Mouse (Mus musculus): ENCODE data around the gene Gm20708. TPM values are rescaled to one million over a fixed set of nuclear protein-coding genes. Genes with fewer than 3 reads are reported as not detected.

The Gm20708 gene
- polyA plus RNA-seq, 1 experiment from 2014 or later = 0.78 TPM

GRCm38 (mm10) chr11:117857462-117857861, 48.0 kb downstream of the Gm20708 start:
- ATAC-seq (no peak), DNase-seq (ENCODE audit: low read depth, low spot score) (no peak)
- no peak for TF ChIP-seq CTCF (IDR thresholded peaks at IDR 0.05)
- POLR2A ChIA-PET = interaction anchor here (1.0 kb wide), 1 partner anchor 20 kb away, joined by 3 read pairs; no protein-coding TSS in a partner anchor
- in situ Hi-C loops (cut with MboI; ENCODE audit: low pct_unique_long_range_greater_than_20kb) = no loop called here
- CTCF ChIA-PET = no interaction called here
- H3K27me3 ChIP-seq = no peaks in the 10 kb centered on the region

GRCm38 (mm10) chr11:117858392-117858791, 48.9 kb downstream of the Gm20708 start:
- no peak for ATAC-seq
- in situ Hi-C loops (cut with MboI; ENCODE audit: low pct_unique_long_range_greater_than_20kb) = no loop called here

GRCm38 (mm10) chr11:117860601-117861000, 51.1 kb downstream of the Gm20708 start, which contains the start of gene Tmem235:
Gene Tmem235, plus strand, starts transcription at chr11:117860752.
- DNase-seq (ENCODE audit: low read depth, low spot score) (no peak), ATAC-seq (no peak)
- ChIA-PET POLR2A (interaction anchor here (1.0 kb wide), 1 partner anchor 35 kb away, joined by 3 read pairs; the partner anchor contains the start of genes Afmid and Tk1), CTCF (no interaction called here)
- H3K27me3 ChIP-seq = no peaks in the 10 kb centered on the region
- TF ChIP-seq CTCF (IDR thresholded peaks at IDR 0.05) = no peak
- in situ Hi-C loops (cut with MboI; ENCODE audit: low pct_unique_long_range_greater_than_20kb) = no loop called here

More at GRCm38 (mm10) chr11:117858392-117858791, 48.9 kb downstream of the Gm20708 start:
- ChIA-PET POLR2A (no interaction called here), CTCF (no interaction called here)
- no peak for DNase-seq (ENCODE audit: low read depth, low spot score)
- H3K27me3 ChIP-seq = no peaks in the 10 kb centered on the region
- no peak for TF ChIP-seq CTCF (IDR thresholded peaks at IDR 0.05)

GRCm38 (mm10) chr11:117863174-117863856, 53.8 kb downstream of the Gm20708 start:
- DNase-seq (ENCODE audit: low read depth, low spot score) (no peak), ATAC-seq (no peak)
- no peaks in the 10 kb centered on the region for H3K27me3 ChIP-seq
- CTCF ChIA-PET = no interaction called here
- in situ Hi-C loops (cut with MboI; ENCODE audit: low pct_unique_long_range_greater_than_20kb) = no loop called here
- no peak for TF ChIP-seq CTCF (IDR thresholded peaks at IDR 0.05)
- POLR2A ChIA-PET = no interaction called here

- TF ChIP-seq CTCF (IDR thresholded peaks at IDR 0.05) = no peak
- ChIA-PET POLR2A (no interaction called here), CTCF (interaction anchor here (0.8 to 1.7 kb wide), 4 partner anchors 10 to 239 kb away, joined by 3 to 4 read pairs (median 3); no protein-coding TSS in a partner anchor)
- in situ Hi-C loops (cut with MboI; ENCODE audit: low pct_unique_long_range_greater_than_20kb) = loop anchor here (5.0 kb wide), 1 partner anchor 352 kb away; no protein-coding TSS in a partner anchor
- H3K27me3 ChIP-seq = no peaks in the 10 kb centered on the region
- ATAC-seq (no peak), DNase-seq (ENCODE audit: low read depth, low spot score) (no peak)
These were observed 55.3 kb downstream of the Gm20708 start for GRCm38 (mm10) chr11:117864805-117865204.

GRCm38 (mm10) chr11:117865988-117866387, 56.5 kb downstream of the Gm20708 start:
- DNase-seq (ENCODE audit: low read depth, low spot score) (no peak), ATAC-seq (no peak)
- in situ Hi-C loops (cut with MboI; ENCODE audit: low pct_unique_long_range_greater_than_20kb) = loop anchor here (5.0 kb wide), 1 partner anchor 351 kb away; no protein-coding TSS in a partner anchor
- CTCF ChIA-PET = interaction anchor here (1.3 to 1.7 kb wide), 2 partner anchors 8 to 235 kb away, joined by 3 read pairs; no protein-coding TSS in a partner anchor
- no peak for TF ChIP-seq CTCF (IDR thresholded peaks at IDR 0.05)
- POLR2A ChIA-PET = no interaction called here
- no peaks in the 10 kb centered on the region for H3K27me3 ChIP-seq

GRCm38 (mm10) chr11:117870688-117871365, 61.4 kb downstream of the Gm20708 start:
- DNase-seq (ENCODE audit: low read depth, low spot score) (no peak), ATAC-seq (no peak)
- H3K27me3 ChIP-seq = no peaks in the 10 kb centered on the region
- CTCF ChIA-PET = interaction anchor here (0.7 to 1.5 kb wide), 7 partner anchors 10 to 233 kb away, joined by 3 to 5 read pairs (median 3); no protein-coding TSS in a partner anchor
- no peak for TF ChIP-seq CTCF (IDR thresholded peaks at IDR 0.05)
- POLR2A ChIA-PET = no interaction called here
- in situ Hi-C loops (cut with MboI; ENCODE audit: low pct_unique_long_range_greater_than_20kb) = loop anchor here (5.0 kb wide), 1 partner anchor 231 kb away; no protein-coding TSS in a partner anchor

- TF ChIP-seq CTCF (IDR thresholded peaks at IDR 0.05) = no peak
- in situ Hi-C loops (cut with MboI; ENCODE audit: low pct_unique_long_range_greater_than_20kb) = loop anchor here (5.0 kb wide), 1 partner anchor 231 kb away; no protein-coding TSS in a partner anchor
- no peak for DNase-seq (ENCODE audit: low read depth, low spot score)
- CTCF ChIA-PET = interaction anchor here (1.0 to 1.5 kb wide), 6 partner anchors 10 to 232 kb away, joined by 3 to 5 read pairs (median 3); partner anchors contain the start of gene Socs3
- H3K27me3 ChIP-seq = no peaks in the 10 kb centered on the region
- POLR2A ChIA-PET = no interaction called here
- no peak for ATAC-seq
These were observed 61.9 kb downstream of the Gm20708 start for GRCm38 (mm10) chr11:117871376-117871775.

GRCm38 (mm10) chr11:117871911-117872584, 62.6 kb downstream of the Gm20708 start:
- TF ChIP-seq CTCF (IDR thresholded peaks at IDR 0.05) = no peak
- ChIA-PET POLR2A (no interaction called here), CTCF (interaction anchor here (1.3 to 1.5 kb wide), 3 partner anchors 98 to 231 kb away, joined by 3 to 4 read pairs (median 3); partner anchors contain the start of gene Socs3)
- DNase-seq (ENCODE audit: low read depth, low spot score) (no peak), ATAC-seq (no peak)
- in situ Hi-C loops (cut with MboI; ENCODE audit: low pct_unique_long_range_greater_than_20kb) = loop anchor here (5.0 kb wide), 1 partner anchor 230 kb away; no protein-coding TSS in a partner anchor
- no peaks in the 10 kb centered on the region for H3K27me3 ChIP-seq
